Mouse (Mus musculus): ENCODE results near the gene Herc4. TPM values are rescaled to one million over a fixed set of nuclear protein-coding genes. Genes with fewer than 3 reads are reported as not detected.

Herc4 gene
- polyA plus RNA-seq, 2 experiments: 33.3 to 37.2 TPM

DNA sequence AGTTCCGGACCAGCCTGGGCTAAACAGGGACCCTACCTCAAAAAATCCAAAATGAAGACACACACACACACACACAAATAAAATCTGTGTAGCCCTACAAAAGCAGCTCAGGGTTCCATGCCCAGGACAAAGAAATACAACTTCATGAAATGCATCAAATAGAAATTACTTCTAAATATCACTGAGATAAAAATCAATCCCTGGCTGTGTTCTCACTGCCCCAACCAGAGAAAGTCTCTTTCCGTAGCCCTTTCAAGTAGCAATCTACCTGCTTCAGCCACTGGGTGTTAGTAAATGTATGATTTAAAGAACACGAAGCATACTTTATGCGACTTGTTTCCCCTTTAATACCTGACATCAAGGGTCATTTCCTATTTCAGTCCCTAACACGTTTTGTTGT, 93.7 kb downstream of the Herc4 start:
- Histone ChIP-seq H3K4me2 (replicated peaks; ENCODE audit: low read depth, low read length, severe bottlenecking) (peak overlapping the region; percentile 73), H3K27ac (replicated peaks; ENCODE audit: low read depth, low read length) (no peak overlapping the region), H3K4me3 (replicated peaks; ENCODE audit: low read length) (peak overlapping the region; percentile 74), H3K9me3 (ENCODE audit: control insufficient read depth, low read length) (no peaks in the 10 kb centered on the region), H3K36me3 (ENCODE audit: control insufficient read depth, insufficient read depth, low read length) (peaks cover 28% of the 10 kb centered on the region), H3K9ac (ENCODE audit: low read depth, low read length, severe bottlenecking) (peak overlapping the region; percentile 94), H3K4me1 (ENCODE audit: control insufficient read depth, insufficient read depth, low read length) (peaks cover 20% of the 10 kb centered on the region), H3K27me3 (ENCODE audit: control insufficient read depth, insufficient read depth, low read length) (no peaks in the 10 kb centered on the region)
- no peak for TF ChIP-seq POLR2A (IDR thresholded peaks at IDR 0.05; ENCODE audit: borderline replicate concordance, extremely low read depth, insufficient read depth, insufficient read length)
- DNase-seq (ENCODE audit: low spot score): no peak
- WGBS: 20% methylated on average over 5 of the region's 5 CpGs
- ATAC-seq (ENCODE audit: low FRiP score, low read depth): no peak

DNA sequence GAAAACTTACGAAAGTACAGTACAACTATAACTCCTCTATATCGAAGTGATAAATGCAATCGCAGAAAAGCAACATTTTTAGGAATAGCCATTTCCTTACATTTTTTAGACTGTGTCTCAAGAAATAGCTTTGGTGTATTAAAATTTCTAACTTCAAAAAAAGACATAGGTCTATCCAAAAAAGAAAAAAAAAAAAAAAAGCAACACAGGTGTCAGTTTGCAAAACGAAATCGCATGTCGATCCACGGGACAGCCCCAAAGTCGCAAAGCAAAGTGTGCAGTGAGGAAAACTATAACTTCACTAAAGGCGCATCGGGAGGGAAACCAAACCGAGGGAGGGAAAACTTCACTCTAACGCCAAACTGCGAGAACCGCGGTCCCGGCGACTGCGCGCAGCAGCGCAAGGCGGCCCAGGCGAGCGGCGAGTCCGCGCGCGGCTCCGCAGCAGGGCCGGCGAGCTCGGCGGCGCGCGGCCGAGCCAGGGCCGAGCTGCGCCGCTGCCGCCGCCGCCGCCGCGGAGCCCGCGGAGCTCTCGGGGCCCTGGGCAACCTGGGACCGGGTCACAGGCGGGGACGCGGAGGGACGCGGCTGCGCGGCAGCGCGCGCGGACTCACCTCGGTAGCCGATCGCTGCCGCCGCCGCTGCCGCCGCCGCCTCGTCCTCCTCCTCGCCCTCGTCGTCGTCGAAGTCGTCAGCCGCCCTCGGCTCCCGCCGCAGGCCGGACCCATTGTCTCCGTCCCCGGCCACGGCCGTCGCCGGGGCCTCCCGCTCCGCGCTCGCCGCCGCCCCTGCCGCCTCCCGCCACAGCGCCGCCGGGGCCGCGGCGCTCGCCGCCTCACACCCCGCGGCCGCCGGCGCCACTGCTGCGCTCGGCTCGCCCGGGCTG, 94.6 kb downstream of the Herc4 start:
- whole genome bisulfite sequencing: under 1% methylated on average over 51 of the region's 113 CpGs
- peak overlapping the region; percentile 74 for H3K4me3 ChIP-seq (replicated peaks; ENCODE audit: low read length)
- DNase-seq (ENCODE audit: low spot score) (peak; percentile 50), ATAC-seq (ENCODE audit: low FRiP score, low read depth) (peak; percentile 75)
- peak overlapping the region; percentile 73 for H3K4me2 ChIP-seq (replicated peaks; ENCODE audit: low read depth, low read length, severe bottlenecking)
- TF ChIP-seq POLR2A (IDR thresholded peaks at IDR 0.05; ENCODE audit: borderline replicate concordance, extremely low read depth, insufficient read depth, insufficient read length): no peak
- peaks cover 24% of the 10 kb centered on the region for H3K36me3 ChIP-seq (ENCODE audit: control insufficient read depth, insufficient read depth, low read length)
- no peaks in the 10 kb centered on the region for H3K9me3 ChIP-seq (ENCODE audit: control insufficient read depth, low read length)
- peaks cover 20% of the 10 kb centered on the region for H3K4me1 ChIP-seq (ENCODE audit: control insufficient read depth, insufficient read depth, low read length)
- H3K27me3 ChIP-seq (ENCODE audit: control insufficient read depth, insufficient read depth, low read length): no peaks in the 10 kb centered on the region
- peak overlapping the region; percentile 94 for H3K9ac ChIP-seq (ENCODE audit: low read depth, low read length, severe bottlenecking)
- H3K27ac ChIP-seq (replicated peaks; ENCODE audit: low read depth, low read length): peak overlapping the region; percentile 96

DNA sequence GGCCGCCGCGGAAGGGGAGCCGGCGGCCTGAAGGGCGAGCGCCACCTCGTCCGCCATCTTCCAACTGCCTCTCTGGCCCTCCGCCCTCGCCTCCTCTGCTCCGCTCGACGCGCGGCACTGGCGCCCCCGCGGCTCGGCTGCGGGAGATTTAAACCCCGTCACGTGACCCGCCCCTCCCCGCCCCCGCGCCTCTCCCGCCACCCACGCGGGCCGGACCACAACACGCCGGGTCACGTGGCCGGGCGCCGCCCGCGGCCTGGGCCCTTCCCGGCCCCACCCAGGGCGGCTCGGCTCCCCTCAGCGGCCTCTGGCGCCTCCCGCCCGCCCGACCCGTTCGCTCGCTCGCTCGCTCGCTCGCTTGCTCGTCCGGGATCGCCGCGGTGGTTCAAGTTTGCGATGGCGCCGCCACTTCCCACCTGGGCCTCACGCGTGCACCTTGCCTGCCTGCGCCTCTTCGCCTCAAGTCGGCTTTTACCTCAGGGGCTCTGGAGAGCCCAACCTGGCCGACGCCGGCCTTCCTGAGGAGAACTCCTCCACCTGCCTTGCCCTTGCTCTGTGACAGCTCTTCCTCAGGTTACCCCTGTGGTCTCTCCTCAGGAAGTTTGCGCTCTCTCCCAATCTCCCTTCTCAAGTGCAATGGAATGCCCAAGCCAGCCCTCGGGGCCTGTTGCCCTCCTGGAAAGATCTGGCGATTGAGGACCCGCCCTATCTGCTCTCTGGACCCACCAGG, 95.5 kb downstream of the Herc4 start:
- Histone ChIP-seq H3K27ac (replicated peaks; ENCODE audit: low read depth, low read length) (peak overlapping the region; percentile 96), H3K4me3 (replicated peaks; ENCODE audit: low read length) (peak overlapping the region; percentile 74), H3K4me1 (ENCODE audit: control insufficient read depth, insufficient read depth, low read length) (peaks cover 20% of the 10 kb centered on the region), H3K36me3 (ENCODE audit: control insufficient read depth, insufficient read depth, low read length) (peaks cover 17% of the 10 kb centered on the region), H3K4me2 (replicated peaks; ENCODE audit: low read depth, low read length, severe bottlenecking) (peak overlapping the region; percentile 73), H3K27me3 (ENCODE audit: control insufficient read depth, insufficient read depth, low read length) (no peaks in the 10 kb centered on the region), H3K9me3 (ENCODE audit: control insufficient read depth, low read length) (no peaks in the 10 kb centered on the region), H3K9ac (ENCODE audit: low read depth, low read length, severe bottlenecking) (peak overlapping the region; percentile 94)
- peak; percentile 95 for ATAC-seq (ENCODE audit: low FRiP score, low read depth)
- WGBS: 1% methylated on average over 28 of the region's 74 CpGs
- TF ChIP-seq POLR2A (IDR thresholded peaks at IDR 0.05; ENCODE audit: borderline replicate concordance, extremely low read depth, insufficient read depth, insufficient read length): peak; percentile 98
- peak; percentile 91 for DNase-seq (ENCODE audit: low spot score)

DNA sequence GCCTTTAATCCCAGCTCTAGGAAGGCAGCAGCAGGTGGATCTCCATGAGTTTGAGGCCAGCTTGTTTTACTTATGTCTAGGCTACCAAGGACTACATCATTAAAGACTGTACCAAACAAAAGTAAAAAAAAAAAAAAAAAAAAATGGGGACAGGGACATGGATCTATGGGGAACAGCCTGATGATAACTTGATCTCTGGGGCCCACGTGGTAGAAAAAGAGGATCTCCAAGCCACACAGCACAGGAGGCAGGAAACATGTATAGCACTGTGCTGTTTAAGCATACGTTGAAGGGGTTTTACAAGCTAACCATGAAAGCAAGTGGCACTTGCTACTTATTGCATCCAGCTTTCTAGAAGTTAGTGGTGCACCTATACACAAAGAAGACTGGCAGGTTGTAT, 97.7 kb downstream of the Herc4 start:
- Histone ChIP-seq H3K36me3 (ENCODE audit: control insufficient read depth, insufficient read depth, low read length) (0 out of 2 replicates have a peak, but pooled peaks cover under 1% of the 10 kb centered on the region), H3K27me3 (ENCODE audit: control insufficient read depth, insufficient read depth, low read length) (no peaks in the 10 kb centered on the region), H3K9me3 (ENCODE audit: control insufficient read depth, low read length) (no peaks in the 10 kb centered on the region), H3K9ac (ENCODE audit: low read depth, low read length, severe bottlenecking) (no peak overlapping the region), H3K4me3 (replicated peaks; ENCODE audit: low read length) (no peak overlapping the region), H3K27ac (replicated peaks; ENCODE audit: low read depth, low read length) (no peak overlapping the region), H3K4me1 (ENCODE audit: control insufficient read depth, insufficient read depth, low read length) (peaks cover 18% of the 10 kb centered on the region), H3K4me2 (replicated peaks; ENCODE audit: low read depth, low read length, severe bottlenecking) (no peak overlapping the region)
- no peak for TF ChIP-seq POLR2A (IDR thresholded peaks at IDR 0.05; ENCODE audit: borderline replicate concordance, extremely low read depth, insufficient read depth, insufficient read length)
- WGBS: 61% methylated on average over 2 of the region's 2 CpGs
- DNase-seq (ENCODE audit: low spot score) (no peak), ATAC-seq (ENCODE audit: low FRiP score, low read depth) (no peak)

DNA sequence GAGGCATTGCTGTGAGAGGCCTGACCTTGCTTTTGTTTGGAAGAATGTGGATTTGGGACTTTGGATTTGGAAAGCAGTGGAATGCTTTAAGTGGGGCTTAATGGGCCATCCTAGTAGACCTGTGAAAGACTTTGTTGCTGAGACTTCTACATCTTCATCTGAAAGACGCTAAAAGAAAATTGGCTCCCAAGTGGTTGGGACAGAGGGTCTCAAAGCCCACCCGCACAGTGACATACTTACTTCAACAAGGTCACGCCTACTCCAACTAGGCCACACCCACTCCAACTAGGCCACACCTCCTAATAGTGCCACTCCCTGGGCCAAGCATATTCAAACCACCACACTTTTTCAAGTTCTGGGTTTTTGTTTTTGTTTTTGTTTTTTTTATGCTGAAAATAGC, 101.1 kb downstream of the Herc4 start:
- H3K36me3 ChIP-seq (ENCODE audit: control insufficient read depth, insufficient read depth, low read length): no peaks in the 10 kb centered on the region
- ATAC-seq (ENCODE audit: low FRiP score, low read depth) (no peak), DNase-seq (ENCODE audit: low spot score) (no peak)
- no peak overlapping the region for H3K4me2 ChIP-seq (replicated peaks; ENCODE audit: low read depth, low read length, severe bottlenecking)
- H3K9me3 ChIP-seq (ENCODE audit: control insufficient read depth, low read length): no peaks in the 10 kb centered on the region
- H3K27me3 ChIP-seq (ENCODE audit: control insufficient read depth, insufficient read depth, low read length): no peaks in the 10 kb centered on the region
- no peaks in the 10 kb centered on the region for H3K4me1 ChIP-seq (ENCODE audit: control insufficient read depth, insufficient read depth, low read length)
- 92% methylated on average over 3 of the region's 3 CpGs for WGBS
- no peak overlapping the region for H3K4me3 ChIP-seq (replicated peaks; ENCODE audit: low read length)
- no peak overlapping the region for H3K27ac ChIP-seq (replicated peaks; ENCODE audit: low read depth, low read length)
- H3K9ac ChIP-seq (ENCODE audit: low read depth, low read length, severe bottlenecking): no peak overlapping the region
- TF ChIP-seq POLR2A (IDR thresholded peaks at IDR 0.05; ENCODE audit: borderline replicate concordance, extremely low read depth, insufficient read depth, insufficient read length): no peak

All from limb, embryonic 14.5 days (tissue).